Mouse (Mus musculus): ENCODE measurements around the gene Sh3bp1. TPM values are rescaled to one million over a fixed set of nuclear protein-coding genes. Genes with fewer than 3 reads are reported as not detected.

Gene Sh3bp1
- total RNA-seq, 1 experiment: 10.5 TPM

- H3K36me3 ChIP-seq (ENCODE audit: control insufficient read depth, insufficient read depth, low read length, poor library complexity, severe bottlenecking): no peaks in the 10 kb centered on the region
- H3K27ac ChIP-seq (ENCODE audit: insufficient read depth, low read depth, low read length, poor library complexity, severe bottlenecking): no peak overlapping the region
- in situ Hi-C loops (cut with MboI; ENCODE audit: low sequenced_read_pairs in 2 of 2, unreplicated experiment in 2 of 2): no loop called here
- H3K9me3 ChIP-seq (ENCODE audit: control insufficient read depth, insufficient read depth, low read depth, low read length): no peaks in the 10 kb centered on the region
- H3K4me1 ChIP-seq (ENCODE audit: control insufficient read depth in 2 of 2, insufficient read depth in 2 of 2, low read length in 2 of 2, poor library complexity in 1 of 2): peaks cover 3 to 11% of the 10 kb centered on the region in 2 experiments; a peak in 2 of 4 replicates
- no peak overlapping the region for H3K9ac ChIP-seq (ENCODE audit: insufficient read depth, low read depth, low read length, poor library complexity, severe bottlenecking)
- no peak for DNase-seq (ENCODE audit: low read depth, low spot score)
- H3K4me3 ChIP-seq (ENCODE audit: insufficient read depth in 1 of 2, low read depth in 1 of 2, low read length in 2 of 2, poor library complexity in 1 of 2, severe bottlenecking in 1 of 2): no peak overlapping the region
- TF ChIP-seq MAFK (IDR thresholded peaks at IDR 0.05; ENCODE audit: insufficient read depth, low read depth, low read length) (no peak), HCFC1 (IDR thresholded peaks at IDR 0.05; ENCODE audit: borderline replicate concordance, insufficient read depth, low read length) (no peak), ZC3H11A (IDR thresholded peaks at IDR 0.05; ENCODE audit: borderline replicate concordance, low read depth, low read length) (no peak), ZNF384 (IDR thresholded peaks at IDR 0.05; ENCODE audit: low read depth, low read length) (no peak), CHD2 (IDR thresholded peaks at IDR 0.05; ENCODE audit: low read depth, low read length) (no peak)
These were observed 56.1 kb downstream of the Sh3bp1 start for GRCm38 (mm10) chr15:78955663-78956062.

- H3K4me1 ChIP-seq (ENCODE audit: control insufficient read depth in 2 of 2, insufficient read depth in 2 of 2, low read length in 2 of 2, poor library complexity in 1 of 2): peaks cover 3 to 11% of the 10 kb centered on the region in 2 experiments; a peak in 2 of 4 replicates
- H3K9ac ChIP-seq (ENCODE audit: insufficient read depth, low read depth, low read length, poor library complexity, severe bottlenecking): no peak overlapping the region
- TF ChIP-seq ZC3H11A (IDR thresholded peaks at IDR 0.05; ENCODE audit: borderline replicate concordance, low read depth, low read length) (no peak), CHD2 (IDR thresholded peaks at IDR 0.05; ENCODE audit: low read depth, low read length) (no peak), HCFC1 (IDR thresholded peaks at IDR 0.05; ENCODE audit: borderline replicate concordance, insufficient read depth, low read length) (no peak), ZNF384 (IDR thresholded peaks at IDR 0.05; ENCODE audit: low read depth, low read length) (no peak), MAFK (IDR thresholded peaks at IDR 0.05; ENCODE audit: insufficient read depth, low read depth, low read length) (peak; percentile 60; the same call in 1 of the 2 replicates)
- no peaks in the 10 kb centered on the region for H3K36me3 ChIP-seq (ENCODE audit: control insufficient read depth, insufficient read depth, low read length, poor library complexity, severe bottlenecking)
- H3K4me3 ChIP-seq (ENCODE audit: insufficient read depth in 1 of 2, low read depth in 1 of 2, low read length in 2 of 2, poor library complexity in 1 of 2, severe bottlenecking in 1 of 2): no peak overlapping the region
- DNase-seq (ENCODE audit: low read depth, low spot score): peak; percentile 33
- H3K9me3 ChIP-seq (ENCODE audit: control insufficient read depth, insufficient read depth, low read depth, low read length): no peaks in the 10 kb centered on the region
- in situ Hi-C loops (cut with MboI; ENCODE audit: low sequenced_read_pairs in 2 of 2, unreplicated experiment in 2 of 2): no loop called here
- H3K27ac ChIP-seq (ENCODE audit: insufficient read depth, low read depth, low read length, poor library complexity, severe bottlenecking): no peak overlapping the region
These were observed 56.8 kb downstream of the Sh3bp1 start for GRCm38 (mm10) chr15:78956351-78956750.

- H3K4me3 ChIP-seq (ENCODE audit: insufficient read depth in 1 of 2, low read depth in 1 of 2, low read length in 2 of 2, poor library complexity in 1 of 2, severe bottlenecking in 1 of 2): 0 out of 4 replicates have a peak overlapping the region, but pooled peaks of 1 of the 2 experiments have one; percentile 6
- no peaks in the 10 kb centered on the region for H3K9me3 ChIP-seq (ENCODE audit: control insufficient read depth, insufficient read depth, low read depth, low read length)
- H3K4me1 ChIP-seq (ENCODE audit: control insufficient read depth in 2 of 2, insufficient read depth in 2 of 2, low read length in 2 of 2, poor library complexity in 1 of 2): peaks cover 3 to 11% of the 10 kb centered on the region in 2 experiments; a peak in 2 of 4 replicates
- H3K9ac ChIP-seq (ENCODE audit: insufficient read depth, low read depth, low read length, poor library complexity, severe bottlenecking): no peak overlapping the region
- in situ Hi-C loops (cut with MboI; ENCODE audit: low sequenced_read_pairs in 2 of 2, unreplicated experiment in 2 of 2): no loop called here
- DNase-seq (ENCODE audit: low read depth, low spot score): no peak
- TF ChIP-seq HCFC1 (IDR thresholded peaks at IDR 0.05; ENCODE audit: borderline replicate concordance, insufficient read depth, low read length): no peak
- TF ChIP-seq MAFK (IDR thresholded peaks at IDR 0.05; ENCODE audit: insufficient read depth, low read depth, low read length): no peak
- no peak for TF ChIP-seq ZC3H11A (IDR thresholded peaks at IDR 0.05; ENCODE audit: borderline replicate concordance, low read depth, low read length)
- H3K36me3 ChIP-seq (ENCODE audit: control insufficient read depth, insufficient read depth, low read length, poor library complexity, severe bottlenecking): no peaks in the 10 kb centered on the region
- no peak overlapping the region for H3K27ac ChIP-seq (ENCODE audit: insufficient read depth, low read depth, low read length, poor library complexity, severe bottlenecking)
These were observed 57.5 kb downstream of the Sh3bp1 start for GRCm38 (mm10) chr15:78957021-78957420.

DNA sequence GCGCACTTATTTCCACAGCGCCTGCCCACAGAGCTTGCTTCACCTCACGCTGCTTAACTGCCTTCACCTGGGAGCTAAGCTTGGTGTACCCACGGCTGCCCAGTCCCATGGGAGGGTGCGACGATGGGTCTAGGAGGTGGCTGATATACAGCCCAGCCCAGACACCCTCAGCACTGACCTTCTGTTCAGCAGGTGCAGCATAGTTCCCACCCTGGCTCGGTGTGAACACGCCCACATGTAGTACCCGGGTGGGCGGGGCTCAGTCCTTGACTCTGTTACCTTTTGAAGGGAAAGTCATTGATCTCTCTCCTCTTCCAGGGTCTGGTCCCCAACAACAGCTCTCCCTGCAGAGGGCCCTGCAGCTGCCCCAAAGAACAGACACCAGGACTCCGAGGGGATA lies 60.0 kb downstream of the Sh3bp1 start:
- no peak overlapping the region for H3K9ac ChIP-seq (ENCODE audit: insufficient read depth, low read depth, low read length, poor library complexity, severe bottlenecking)
- H3K27ac ChIP-seq (ENCODE audit: insufficient read depth, low read depth, low read length, poor library complexity, severe bottlenecking): no peak overlapping the region
- in situ Hi-C loops (cut with MboI; ENCODE audit: low sequenced_read_pairs in 2 of 2, unreplicated experiment in 2 of 2): no loop called here
- DNase-seq (ENCODE audit: low read depth, low spot score): no peak
- no peaks in the 10 kb centered on the region for H3K9me3 ChIP-seq (ENCODE audit: control insufficient read depth, insufficient read depth, low read depth, low read length)
- H3K4me1 ChIP-seq (ENCODE audit: control insufficient read depth in 2 of 2, insufficient read depth in 2 of 2, low read length in 2 of 2, poor library complexity in 1 of 2): peaks cover 3 to 11% of the 10 kb centered on the region in 2 experiments; a peak in 2 of 4 replicates
- no peaks in the 10 kb centered on the region for H3K36me3 ChIP-seq (ENCODE audit: control insufficient read depth, insufficient read depth, low read length, poor library complexity, severe bottlenecking)
- no peak overlapping the region for H3K4me3 ChIP-seq (ENCODE audit: insufficient read depth in 1 of 2, low read depth in 1 of 2, low read length in 2 of 2, poor library complexity in 1 of 2, severe bottlenecking in 1 of 2)
- TF ChIP-seq HCFC1 (IDR thresholded peaks at IDR 0.05; ENCODE audit: borderline replicate concordance, insufficient read depth, low read length) (no peak), MAFK (IDR thresholded peaks at IDR 0.05; ENCODE audit: insufficient read depth, low read depth, low read length) (no peak), ZNF384 (IDR thresholded peaks at IDR 0.05; ENCODE audit: low read depth, low read length) (no peak), CHD2 (IDR thresholded peaks at IDR 0.05; ENCODE audit: low read depth, low read length) (no peak), ZC3H11A (IDR thresholded peaks at IDR 0.05; ENCODE audit: borderline replicate concordance, low read depth, low read length) (no peak)

- in situ Hi-C loops (cut with MboI; ENCODE audit: low sequenced_read_pairs in 2 of 2, unreplicated experiment in 2 of 2): no loop called here
- Histone ChIP-seq H3K4me1 (ENCODE audit: control insufficient read depth in 2 of 2, insufficient read depth in 2 of 2, low read length in 2 of 2, poor library complexity in 1 of 2) (peaks cover 3 to 11% of the 10 kb centered on the region in 2 experiments; a peak in 2 of 4 replicates), H3K4me3 (ENCODE audit: insufficient read depth in 1 of 2, low read depth in 1 of 2, low read length in 2 of 2, poor library complexity in 1 of 2, severe bottlenecking in 1 of 2) (no peak overlapping the region), H3K36me3 (ENCODE audit: control insufficient read depth, insufficient read depth, low read length, poor library complexity, severe bottlenecking) (no peaks in the 10 kb centered on the region), H3K9me3 (ENCODE audit: control insufficient read depth, insufficient read depth, low read depth, low read length) (no peaks in the 10 kb centered on the region), H3K9ac (ENCODE audit: insufficient read depth, low read depth, low read length, poor library complexity, severe bottlenecking) (no peak overlapping the region), H3K27ac (ENCODE audit: insufficient read depth, low read depth, low read length, poor library complexity, severe bottlenecking) (no peak overlapping the region)
- no peak for DNase-seq (ENCODE audit: low read depth, low spot score)
- TF ChIP-seq CHD2 (IDR thresholded peaks at IDR 0.05; ENCODE audit: low read depth, low read length): no peak
These were observed 60.5 kb downstream of the Sh3bp1 start for GRCm38 (mm10) chr15:78960088-78960487.

Other genes with a start within 250 kb of the Sh3bp1 start
- gene Elfn2, start 181.0 kb upstream of the Sh3bp1 start, total RNA-seq (2012; rRNA removed): 0.09 and 0.53 TPM in 2 replicates
- 7.3 and 11.7 TPM in 2 replicates for gene Mfng, start 126.3 kb upstream of the Sh3bp1 start, total RNA-seq (2012; rRNA removed)
- gene Card10, start 96.7 kb upstream of the Sh3bp1 start, total RNA-seq (2012; rRNA removed): 3.8 and 5.0 TPM in 2 replicates
- 4.7 and 8.3 TPM in 2 replicates for gene Cdc42ep1, start 57.1 kb upstream of the Sh3bp1 start, total RNA-seq (2012; rRNA removed)
- gene Lgals2, start 44.2 kb upstream of the Sh3bp1 start, total RNA-seq (2012; rRNA removed): 4.2 TPM in 1 of 2 replicates, not detected in the other
- gene Gga1, start 22.6 kb upstream of the Sh3bp1 start, total RNA-seq (2012; rRNA removed): 18.4 and 23.3 TPM in 2 replicates
- gene Gm49510, start 101 bp upstream of the Sh3bp1 start, total RNA-seq (2012; rRNA removed): 0.11 TPM in 1 of 2 replicates, not detected in the other
- 15.8 and 19.7 TPM in 2 replicates for gene Pdxp, start 14.2 kb downstream of the Sh3bp1 start, total RNA-seq (2012; rRNA removed)
- 541 and 1,081 TPM in 2 replicates for gene Lgals1, start 27.0 kb downstream of the Sh3bp1 start, total RNA-seq (2012; rRNA removed)
- 26.1 and 26.6 TPM in 2 replicates for gene Nol12, start 35.2 kb downstream of the Sh3bp1 start, total RNA-seq (2012; rRNA removed)
- 30.6 and 33.8 TPM in 2 replicates for gene Triobp, start 48.0 kb downstream of the Sh3bp1 start, total RNA-seq (2012; rRNA removed)
- 39.9 and 41.0 TPM in 2 replicates for gene H1f0, start 128.7 kb downstream of the Sh3bp1 start, total RNA-seq (2012; rRNA removed)
- gene Galr3, start 142.1 kb downstream of the Sh3bp1 start, total RNA-seq (2012; rRNA removed): not detected in 2 replicates
- 25.4 and 28.5 TPM in 2 replicates for gene Ankrd54, start 163.1 kb downstream of the Sh3bp1 start, total RNA-seq (2012; rRNA removed)
- gene Eif3l, start 175.4 kb downstream of the Sh3bp1 start, total RNA-seq (2012; rRNA removed): 358 and 380 TPM in 2 replicates
- 7.7 and 7.8 TPM in 2 replicates for gene Micall1, start 209.1 kb downstream of the Sh3bp1 start, total RNA-seq (2012; rRNA removed)
- 238 and 318 TPM in 2 replicates for gene Polr2f, start 241.2 kb downstream of the Sh3bp1 start, total RNA-seq (2012; rRNA removed)
- gene 1700088E04Rik, start 241.5 kb downstream of the Sh3bp1 start, total RNA-seq (2012; rRNA removed): 1.9 and 2.6 TPM in 2 replicates

All from ES-E14 (cell line).